Mouse (Mus musculus) kidney, adult 2 months (tissue): ENCODE measurements around the gene Ccdc106.

Experiments used
- CTCF ChIP-seq: fragments of 200-500 bp; conservative IDR thresholded peaks from 2 replicates; pipeline ENCODE4 v1.5.1; 2011; ENCODE audit warnings: low read depth, mild to moderate bottlenecking, control low read depth, low read length, moderate library complexity, mixed read lengths; ENCODE audit not compliant: insufficient read depth, insufficient read length
- POLR2A ChIP-seq: fragments of 200-500 bp; IDR thresholded peaks from one replicate; pipeline ENCODE4 v1.6.1; 2011; ENCODE audit warnings: low read depth, low read length, control low read depth

GRCm38 (mm10) chr7:4993347-4993998 is 26.9 kb upstream of the Ccdc106 start:
- no peak for TF ChIP-seq POLR2A
- TF ChIP-seq CTCF: no peak
